Mouse (Mus musculus) megakaryocyte-erythroid progenitor cell, adult 5-6 weeks (primary cell): ENCODE measurements around the gene Jmjd7. TPM values are rescaled to one million over a fixed set of nuclear protein-coding genes. Genes with fewer than 3 reads are reported as not detected.

Source experiments
- ATAC-seq: replicated peaks from 2 replicates; pipeline ENCODE4 v1.8.0; 2016; ENCODE audit warnings: mild to moderate bottlenecking, inconsistent platforms; ENCODE audit not compliant: severe bottlenecking, poor library complexity, low FRiP score, low TSS enrichment
- total RNA-seq, 2 experiments: library from RNA; stranded (forward) in 1 of 2; stranded (reverse) in 1 of 2; fragments of 200-1000, 215-1000 nt in 1 of 2; fragments of >200 nt in 1 of 2; fragmentation: Nextera tagmentation in 1 of 2; gene quantifications; 2 replicates each; pipeline ENCODE4 v1.2.3; 2014 to 2017

Jmjd7 gene
- total RNA-seq, 2 experiments from 2014 or later = 15.8 to 30.3 TPM

GRCm38 (mm10) chr2:120054771-120055552, 27.7 kb downstream of the Jmjd7 start:
- no peak for ATAC-seq

- ATAC-seq = no peak
Measured at GRCm38 (mm10) chr2:120055923-120056322, 28.6 kb downstream of the Jmjd7 start.

GRCm38 (mm10) chr2:120058818-120059217, 31.5 kb downstream of the Jmjd7 start:
- no peak for ATAC-seq

- no peak for ATAC-seq
Measured at GRCm38 (mm10) chr2:120059466-120059865, 32.2 kb downstream of the Jmjd7 start.

GRCm38 (mm10) chr2:120060190-120060589, 32.9 kb downstream of the Jmjd7 start:
- ATAC-seq = no peak

- no peak for ATAC-seq
Measured at GRCm38 (mm10) chr2:120060651-120061050, 33.4 kb downstream of the Jmjd7 start.

GRCm38 (mm10) chr2:120062248-120062647, 35.0 kb downstream of the Jmjd7 start:
- no peak for ATAC-seq

GRCm38 (mm10) chr2:120064639-120065038, 37.4 kb downstream of the Jmjd7 start:
- no peak for ATAC-seq

- no peak for ATAC-seq
Measured at GRCm38 (mm10) chr2:120065243-120065642, 38.0 kb downstream of the Jmjd7 start.

GRCm38 (mm10) chr2:120066224-120066623, 38.9 kb downstream of the Jmjd7 start:
- no peak for ATAC-seq

GRCm38 (mm10) chr2:120068555-120069465, 41.5 kb downstream of the Jmjd7 start:
- peak; percentile 66 for ATAC-seq

GRCm38 (mm10) chr2:120069466-120069990, 42.2 kb downstream of the Jmjd7 start:
- no peak for ATAC-seq

- no peak for ATAC-seq
Measured at GRCm38 (mm10) chr2:120074096-120074495, 46.8 kb downstream of the Jmjd7 start.

GRCm38 (mm10) chr2:120076076-120076705, 48.9 kb downstream of the Jmjd7 start:
- peak; percentile 84 for ATAC-seq

Other genes starting within 250 kb of the Jmjd7 start
- 22.5 and 24.4 TPM in 2 replicates for gene Rpap1, start 239.9 kb upstream of the Jmjd7 start, total RNA-seq (2014; fragmentation: Nextera tagmentation)
- 5.0 and 9.1 TPM in 2 replicates for gene Rpap1, start 239.9 kb upstream of the Jmjd7 start, total RNA-seq (2017)
- gene Tyro3, start 229.8 kb upstream of the Jmjd7 start, total RNA-seq (2014; fragmentation: Nextera tagmentation) = 0.45 TPM in 1 of 2 replicates, not detected in the other
- not detected in 2 replicates for gene Tyro3, start 229.8 kb upstream of the Jmjd7 start, total RNA-seq (2017)
- gene Mga, start 130.3 kb upstream of the Jmjd7 start, total RNA-seq (2014; fragmentation: Nextera tagmentation) = 76.3 and 98.4 TPM in 2 replicates
- gene Mga, start 130.3 kb upstream of the Jmjd7 start, total RNA-seq (2017) = 82.5 and 83.6 TPM in 2 replicates
- gene Mapkbp1, start 54.8 kb upstream of the Jmjd7 start, total RNA-seq (2014; fragmentation: Nextera tagmentation) = 4.5 and 5.0 TPM in 2 replicates
- 2.8 and 6.7 TPM in 2 replicates for gene Mapkbp1, start 54.8 kb upstream of the Jmjd7 start, total RNA-seq (2017)
- 1.3 and 3.8 TPM in 2 replicates for gene Gm28042, start within 50 bp of the Jmjd7 start, total RNA-seq (2014; fragmentation: Nextera tagmentation)
- gene Gm28042, start within 50 bp of the Jmjd7 start, total RNA-seq (2017) = 0.30 TPM in 1 of 2 replicates, not detected in the other
- gene Pla2g4b, start 5.9 kb downstream of the Jmjd7 start, total RNA-seq (2014; fragmentation: Nextera tagmentation) = 8.0 and 10.7 TPM in 2 replicates
- 1.5 and 4.7 TPM in 2 replicates for gene Pla2g4b, start 5.9 kb downstream of the Jmjd7 start, total RNA-seq (2017)
- gene Ehd4, start 127.1 kb downstream of the Jmjd7 start, total RNA-seq (2014; fragmentation: Nextera tagmentation) = 17.8 and 17.9 TPM in 2 replicates
- 19.1 and 25.7 TPM in 2 replicates for gene Ehd4, start 127.1 kb downstream of the Jmjd7 start, total RNA-seq (2017)
- gene Pla2g4e, start 217.9 kb downstream of the Jmjd7 start, total RNA-seq (2014; fragmentation: Nextera tagmentation) = not detected in 2 replicates
- gene Pla2g4e, start 217.9 kb downstream of the Jmjd7 start, total RNA-seq (2017) = not detected in 2 replicates